Mouse (Mus musculus): ENCODE measurements around the gene Slc25a22. TPM values are rescaled to one million over a fixed set of nuclear protein-coding genes. Genes with fewer than 3 reads are reported as not detected.

The Slc25a22 gene
- total and polyA plus RNA-seq, 3 experiments = 55.8 to 85.8 (median 72.6) TPM

DNA sequence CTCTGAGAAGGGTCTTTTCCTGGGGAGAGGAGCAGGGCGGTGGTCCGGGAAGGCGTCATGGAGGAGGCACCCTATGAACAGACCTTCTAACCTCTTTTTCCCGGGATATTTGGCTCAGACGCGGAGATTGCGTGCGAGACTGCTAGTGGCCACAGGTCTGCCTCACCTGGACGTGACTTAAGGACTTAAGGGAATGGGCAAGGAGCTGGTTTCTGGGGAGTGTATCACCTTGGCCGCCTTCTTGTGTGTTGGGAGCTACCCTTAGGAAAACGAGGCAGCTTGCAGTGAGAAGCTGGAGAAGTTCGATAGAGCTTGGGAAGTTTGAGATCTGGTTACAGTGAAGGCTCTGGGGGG lies 38.1 kb upstream of the Slc25a22 start:
- Histone ChIP-seq H3K79me2 (replicated peaks; ENCODE audit: control insufficient read depth, insufficient read depth, low read length) (no peaks in the 10 kb centered on the region; the same call in 1 of the 2 replicates), H3K4me1 (ENCODE audit: control insufficient read depth, insufficient read depth, low read length) (peaks cover 18% of the 10 kb centered on the region), H3K27ac (peak overlapping the region; percentile 91), H3K9ac (ENCODE audit: low read depth, low read length) (peak overlapping the region; percentile 81), H3K36me3 (ENCODE audit: control insufficient read depth, insufficient read depth, low read length) (no peaks in the 10 kb centered on the region), H3K27me3 (ENCODE audit: control insufficient read depth, insufficient read depth, low read length) (no peaks in the 10 kb centered on the region), H3K4me3 (peak overlapping the region; percentile 95)
- DNase-seq = no peak
- 1% methylated on average over 12 of the region's 12 CpGs for WGBS
- intact Hi-C loops (cut with DNase I) = no loop called here
- no peak for TF ChIP-seq CTCF (IDR thresholded peaks at IDR 0.05)
- TF ChIP-seq EP300 (IDR thresholded peaks at IDR 0.05; ENCODE audit: insufficient read depth, low read depth, low read length) = no peak
- TF ChIP-seq POLR2A (IDR thresholded peaks at IDR 0.05; ENCODE audit: insufficient read depth, low read depth, low read length) = no peak

DNA sequence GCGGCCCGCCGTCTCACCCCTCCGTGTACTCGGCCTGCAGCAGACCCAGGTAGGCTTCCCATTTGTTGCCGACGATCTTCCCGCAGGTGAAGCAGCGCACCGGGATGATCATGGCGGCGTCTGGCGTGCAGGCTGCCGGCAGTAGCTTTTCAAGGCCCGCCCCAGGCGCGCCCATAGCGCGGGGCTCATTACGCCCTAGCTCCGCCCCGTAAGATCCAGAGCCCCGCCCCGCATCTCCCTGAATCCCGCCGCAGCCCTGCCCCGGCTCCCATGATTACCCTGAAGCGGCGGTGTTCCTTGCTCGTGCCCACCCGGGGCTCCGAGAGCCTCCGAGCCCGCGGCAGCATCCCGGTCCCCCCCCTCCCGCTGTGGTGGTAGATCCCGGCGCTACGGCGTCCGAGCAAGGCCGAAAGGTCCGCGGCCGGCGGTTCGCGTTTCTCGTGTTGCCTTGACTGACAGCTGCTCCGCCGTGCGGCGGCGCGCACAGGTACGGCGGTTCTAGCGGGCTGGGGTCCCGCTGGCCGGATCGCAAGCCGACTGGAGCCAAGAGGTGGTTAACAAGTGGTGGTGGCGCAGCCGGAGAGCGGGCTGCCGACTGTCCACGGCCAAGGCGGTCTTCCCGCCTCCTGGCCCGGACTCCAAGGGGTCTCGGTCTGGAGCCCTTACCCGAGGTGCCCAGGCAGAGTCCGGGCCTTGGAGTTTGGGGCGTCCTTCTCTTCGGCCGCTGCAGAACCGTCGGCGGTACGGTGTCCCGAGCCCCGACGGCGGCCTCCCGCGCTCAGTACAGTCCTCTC lies 37.5 kb upstream of the Slc25a22 start, which contains the start of the genes Polr2l and Tspan4:
TSS of gene Polr2l (minus strand) at position 122 of the 794 bp plus-strand sequence.
TSS of gene Tspan4 (plus strand) at position 230 of the 794 bp plus-strand sequence.
- intact Hi-C loops (cut with DNase I) = no loop called here
- peak within 1 kb of the TSS; percentile 91 for H3K27ac ChIP-seq
- no peaks in the 10 kb centered on the region for H3K27me3 ChIP-seq (ENCODE audit: control insufficient read depth, insufficient read depth, low read length)
- no peaks in the 10 kb centered on the region; the same call in 1 of the 2 replicates for H3K79me2 ChIP-seq (replicated peaks; ENCODE audit: control insufficient read depth, insufficient read depth, low read length)
- no peaks in the 10 kb centered on the region for H3K36me3 ChIP-seq (ENCODE audit: control insufficient read depth, insufficient read depth, low read length)
- peak; percentile 85 for TF ChIP-seq POLR2A (IDR thresholded peaks at IDR 0.05; ENCODE audit: insufficient read depth, low read depth, low read length)
- peak; percentile 19; the same call in 1 of the 2 replicates for TF ChIP-seq CTCF (IDR thresholded peaks at IDR 0.05)
- no peak for TF ChIP-seq EP300 (IDR thresholded peaks at IDR 0.05; ENCODE audit: insufficient read depth, low read depth, low read length)
- peak within 1 kb of the TSS; percentile 81 for H3K9ac ChIP-seq (ENCODE audit: low read depth, low read length)
- peaks cover 16% of the 10 kb centered on the region for H3K4me1 ChIP-seq (ENCODE audit: control insufficient read depth, insufficient read depth, low read length)
- H3K4me3 ChIP-seq = peak within 1 kb of the TSS; percentile 95
- peak; percentile 89 to 91 for DNase-seq
- under 1% methylated on average over 87 of the region's 87 CpGs for WGBS

DNA sequence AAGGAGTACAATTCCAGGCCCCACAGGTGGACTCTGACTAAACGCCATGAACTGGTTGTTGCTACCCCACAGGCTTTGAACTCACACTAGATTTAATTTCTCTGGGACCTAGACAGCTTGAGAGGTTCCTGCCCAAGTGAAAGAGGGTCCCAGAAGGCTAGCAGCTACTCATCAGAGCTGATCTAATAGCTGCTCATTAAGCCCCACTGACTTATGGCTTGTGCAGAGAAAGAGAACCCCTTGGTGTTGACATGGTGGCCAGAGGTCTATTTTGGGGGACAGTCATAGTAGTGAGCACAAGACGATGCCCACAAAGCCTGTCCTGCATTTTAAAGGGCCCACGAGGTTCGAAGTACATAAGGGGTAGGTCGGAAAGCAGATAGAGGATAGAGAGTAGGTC lies 36.5 kb upstream of the Slc25a22 start:
- no peaks in the 10 kb centered on the region for H3K27me3 ChIP-seq (ENCODE audit: control insufficient read depth, insufficient read depth, low read length)
- intact Hi-C loops (cut with DNase I) = no loop called here
- peak overlapping the region; percentile 81 for H3K9ac ChIP-seq (ENCODE audit: low read depth, low read length)
- no peak for DNase-seq
- peak overlapping the region; percentile 95 for H3K4me3 ChIP-seq
- WGBS = 3% methylated on average over 5 of the region's 5 CpGs
- H3K36me3 ChIP-seq (ENCODE audit: control insufficient read depth, insufficient read depth, low read length) = no peaks in the 10 kb centered on the region
- no peaks in the 10 kb centered on the region; the same call in 1 of the 2 replicates for H3K79me2 ChIP-seq (replicated peaks; ENCODE audit: control insufficient read depth, insufficient read depth, low read length)
- peak overlapping the region; percentile 91; the same call in 1 of the 2 replicates for H3K27ac ChIP-seq
- TF ChIP-seq EP300 (IDR thresholded peaks at IDR 0.05; ENCODE audit: insufficient read depth, low read depth, low read length) (no peak), CTCF (IDR thresholded peaks at IDR 0.05) (no peak), POLR2A (IDR thresholded peaks at IDR 0.05; ENCODE audit: insufficient read depth, low read depth, low read length) (no peak)
- H3K4me1 ChIP-seq (ENCODE audit: control insufficient read depth, insufficient read depth, low read length) = peaks cover 19% of the 10 kb centered on the region

DNA sequence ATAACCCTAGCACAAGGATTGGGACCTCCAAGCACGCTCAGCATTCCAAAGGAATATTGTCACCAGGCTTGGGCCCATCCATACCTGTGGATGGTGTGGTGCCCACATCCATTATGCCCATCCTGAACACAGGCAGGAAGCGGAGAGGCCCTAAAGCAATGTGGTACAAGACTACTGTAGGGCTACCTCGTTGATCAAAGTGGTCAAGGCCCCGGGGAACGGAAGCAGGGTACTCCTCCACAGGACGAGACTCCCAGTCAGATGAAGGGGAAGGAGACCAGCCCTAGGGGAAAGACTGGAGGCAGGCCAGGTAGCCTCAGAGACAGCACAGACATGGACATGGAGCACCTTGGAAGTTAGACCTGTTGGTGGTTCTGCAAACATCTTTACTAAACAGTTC lies 35.1 kb upstream of the Slc25a22 start:
- Histone ChIP-seq H3K4me3 (no peak overlapping the region), H3K4me1 (ENCODE audit: control insufficient read depth, insufficient read depth, low read length) (peaks cover 22% of the 10 kb centered on the region), H3K36me3 (ENCODE audit: control insufficient read depth, insufficient read depth, low read length) (no peaks in the 10 kb centered on the region), H3K9ac (ENCODE audit: low read depth, low read length) (no peak overlapping the region), H3K27me3 (ENCODE audit: control insufficient read depth, insufficient read depth, low read length) (no peaks in the 10 kb centered on the region), H3K27ac (no peak overlapping the region), H3K79me2 (replicated peaks; ENCODE audit: control insufficient read depth, insufficient read depth, low read length) (no peaks in the 10 kb centered on the region; the same call in 1 of the 2 replicates)
- 64% methylated on average over 6 of the region's 6 CpGs for WGBS
- intact Hi-C loops (cut with DNase I) = no loop called here
- no peak for DNase-seq
- no peak for TF ChIP-seq CTCF (IDR thresholded peaks at IDR 0.05)
- no peak for TF ChIP-seq EP300 (IDR thresholded peaks at IDR 0.05; ENCODE audit: insufficient read depth, low read depth, low read length)
- TF ChIP-seq POLR2A (IDR thresholded peaks at IDR 0.05; ENCODE audit: insufficient read depth, low read depth, low read length) = 0 out of 2 replicates have a peak, but pooled peaks have one; percentile 21

DNA sequence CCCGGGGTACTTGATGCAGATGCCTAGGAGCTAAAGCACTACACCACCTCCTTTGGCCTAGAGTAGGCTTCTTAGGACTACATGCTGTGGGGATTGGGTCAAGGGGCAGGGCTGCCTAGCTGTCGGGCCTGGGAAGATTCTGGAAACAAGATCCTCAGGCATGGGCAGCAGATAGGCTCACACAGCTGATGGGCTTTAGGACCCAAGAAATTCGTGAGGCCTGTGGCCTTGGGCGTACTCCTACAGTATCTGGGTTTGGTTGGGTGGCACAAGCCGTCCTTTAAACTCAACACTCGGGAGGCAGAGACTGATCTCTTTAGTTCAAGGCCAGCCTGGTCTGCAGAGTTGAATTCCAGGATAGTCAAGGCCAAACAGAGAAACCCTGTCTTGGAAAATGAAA lies 34.5 kb upstream of the Slc25a22 start:
- no peak for DNase-seq
- TF ChIP-seq CTCF (IDR thresholded peaks at IDR 0.05) = no peak
- TF ChIP-seq EP300 (IDR thresholded peaks at IDR 0.05; ENCODE audit: insufficient read depth, low read depth, low read length) = no peak
- TF ChIP-seq POLR2A (IDR thresholded peaks at IDR 0.05; ENCODE audit: insufficient read depth, low read depth, low read length) = no peak
- no peak overlapping the region for H3K4me3 ChIP-seq
- 70% methylated on average over 6 of the region's 6 CpGs for WGBS
- intact Hi-C loops (cut with DNase I) = no loop called here
- no peaks in the 10 kb centered on the region for H3K27me3 ChIP-seq (ENCODE audit: control insufficient read depth, insufficient read depth, low read length)
- no peak overlapping the region for H3K9ac ChIP-seq (ENCODE audit: low read depth, low read length)
- H3K27ac ChIP-seq = no peak overlapping the region
- H3K4me1 ChIP-seq (ENCODE audit: control insufficient read depth, insufficient read depth, low read length) = peaks cover 18% of the 10 kb centered on the region
- H3K79me2 ChIP-seq (replicated peaks; ENCODE audit: control insufficient read depth, insufficient read depth, low read length) = no peaks in the 10 kb centered on the region; the same call in 1 of the 2 replicates
- H3K36me3 ChIP-seq (ENCODE audit: control insufficient read depth, insufficient read depth, low read length) = no peaks in the 10 kb centered on the region

DNA sequence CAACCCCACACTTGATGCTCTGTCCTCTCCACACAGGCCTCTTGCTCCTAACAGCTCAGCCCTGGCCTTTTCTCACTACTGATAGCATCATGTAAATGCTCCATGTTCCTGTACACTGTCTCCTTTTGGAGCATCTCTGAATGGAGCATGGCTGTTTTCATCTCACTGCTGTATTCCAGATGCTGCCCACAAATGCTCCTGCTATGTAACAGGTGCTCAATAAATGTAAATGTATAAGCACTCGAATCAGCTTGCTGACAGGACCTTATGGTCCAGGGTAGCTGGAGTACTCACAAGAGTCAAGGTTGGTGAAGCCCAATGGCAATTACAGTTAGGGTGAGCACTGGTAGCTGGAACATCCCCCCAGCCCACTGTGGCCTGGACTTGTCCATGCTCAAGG lies 33.5 kb upstream of the Slc25a22 start:
- intact Hi-C loops (cut with DNase I) = no loop called here

More for the DNA sequence above, 33.5 kb upstream of the Slc25a22 start:
- H3K27me3 ChIP-seq (ENCODE audit: control insufficient read depth, insufficient read depth, low read length) = no peaks in the 10 kb centered on the region
- H3K9ac ChIP-seq (ENCODE audit: low read depth, low read length) = no peak overlapping the region
- no peak for DNase-seq
- no peak overlapping the region for H3K4me3 ChIP-seq
- TF ChIP-seq POLR2A (IDR thresholded peaks at IDR 0.05; ENCODE audit: insufficient read depth, low read depth, low read length) (0 out of 2 replicates have a peak, but pooled peaks have one; percentile 35), CTCF (IDR thresholded peaks at IDR 0.05) (no peak)
- no peaks in the 10 kb centered on the region; the same call in 1 of the 2 replicates for H3K79me2 ChIP-seq (replicated peaks; ENCODE audit: control insufficient read depth, insufficient read depth, low read length)
- H3K27ac ChIP-seq = no peak overlapping the region
- H3K4me1 ChIP-seq (ENCODE audit: control insufficient read depth, insufficient read depth, low read length) = peaks cover 21% of the 10 kb centered on the region
- H3K36me3 ChIP-seq (ENCODE audit: control insufficient read depth, insufficient read depth, low read length) = no peaks in the 10 kb centered on the region; the same call in 1 of the 2 replicates
- 90% methylated on average over 1 of the region's 1 CpGs for WGBS
